Mouse (Mus musculus) heart, adult 2 months (tissue): ENCODE results near the gene Clcnka. TPM values are rescaled to one million over a fixed set of nuclear protein-coding genes. Genes with fewer than 3 reads are reported as not detected.

Experiments
- DNase-seq, 2 experiments: peaks; one replicate each; pipeline ENCODE4 v3.0.0; 2021
- H3K27ac ChIP-seq: fragments of 200-600 bp; 2 replicates; pipeline ENCODE4 v1.8.1; 2022
- H3K27me3 ChIP-seq: fragments of 200-500 bp; 2 replicates; pipeline ENCODE4 v1.6.1; 2012; ENCODE audit warnings: mild to moderate bottlenecking, low read length, inconsistent platforms, mixed read lengths; ENCODE audit not compliant: control insufficient read depth, insufficient read depth
- H3K36me3 ChIP-seq: fragments of 200-500 bp; 2 replicates; pipeline ENCODE4 v1.6.1; 2012; ENCODE audit warnings: low read length, inconsistent platforms; ENCODE audit not compliant: control insufficient read depth, insufficient read depth
- H3K4me1 ChIP-seq: fragments of 200-500 bp; 2 replicates; pipeline ENCODE4 v1.6.1; 2011; ENCODE audit warnings: low read length; ENCODE audit not compliant: control insufficient read depth, insufficient read depth
- H3K4me3 ChIP-seq: fragments of 200-600 bp; 2 replicates; pipeline ENCODE4 v1.8.1; 2022
- H3K79me2 ChIP-seq: fragments of 200-500 bp; replicated peaks from 2 replicates; pipeline ENCODE4 v1.6.1; 2012; ENCODE audit warnings: mild to moderate bottlenecking, inconsistent platforms, low read length, moderate library complexity, mixed read lengths; ENCODE audit not compliant: control insufficient read depth, insufficient read depth
- H3K9ac ChIP-seq: fragments of 200-500 bp; 2 replicates; pipeline ENCODE4 v1.6.1; 2012; ENCODE audit warnings: low read depth, mild to moderate bottlenecking, control low read depth, inconsistent platforms, low read length, mixed read lengths
- CTCF ChIP-seq: fragments of 200-600 bp; IDR thresholded peaks from 2 replicates; pipeline ENCODE4 v1.8.1; 2022; ENCODE audit warnings: antibody characterized with exemption, mild to moderate bottlenecking, moderate library complexity
- EP300 ChIP-seq: fragments of 200-500 bp; IDR thresholded peaks from 2 replicates; pipeline ENCODE4 v1.6.1; 2011; ENCODE audit warnings: low read depth, low read length, control low read depth; ENCODE audit not compliant: insufficient read depth
- POLR2A ChIP-seq: fragments of 200-500 bp; IDR thresholded peaks from 2 replicates; pipeline ENCODE4 v1.6.1; 2011; ENCODE audit warnings: mild to moderate bottlenecking, low read depth, low read length, control low read depth; ENCODE audit not compliant: insufficient read depth
- WGBS: fragments of 180-500 bp; shearing (Covaris S2); methylation state at CpG from one replicate; pipeline ENCODE4 v1.1.7; 2018; 5-methylcytosine and 5-hydroxymethylcytosine counted together
- intact Hi-C: fragments of 180-260 bp; cut with DNase I; formaldehyde crosslinking; loops from one replicate; pipeline ENCODE4 v1.15.1; 2025
- polyA plus RNA-seq: library from polyadenylated mRNA; depleted of rRNA; stranded (reverse); fragments of >200 nt; gene quantifications from 2 replicates; pipeline ENCODE4 v1.2.3, GENCODE M21; 2012
- total RNA-seq, 2 experiments: library from RNA; stranded (reverse); gene quantifications; 2 replicates each; pipeline ENCODE4 v1.2.3; 2021

Clcnka gene
- total and polyA plus RNA-seq, 3 experiments = 0.04 TPM; not detected in 2

DNA sequence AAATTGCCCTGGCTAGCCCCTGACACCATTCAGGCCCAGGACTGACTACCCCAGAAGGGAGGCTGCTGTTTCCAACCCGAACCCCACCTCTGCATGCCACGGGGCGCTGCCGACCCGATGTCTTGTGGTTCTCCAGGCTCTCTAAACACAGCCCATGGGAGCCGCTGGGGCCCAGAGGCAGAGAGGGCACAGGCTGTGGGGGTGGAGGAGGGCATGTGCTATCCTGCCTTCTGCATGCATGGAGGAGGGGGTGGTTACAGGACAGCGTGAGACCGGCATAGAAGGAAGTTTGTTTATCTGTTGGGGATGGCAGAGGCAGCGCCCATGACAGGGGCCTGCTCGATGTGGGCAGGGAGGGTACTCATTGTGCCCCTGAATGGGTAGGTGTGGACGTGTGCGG, 48.5 kb downstream of the Clcnka start:
- no peaks in the 10 kb centered on the region for H3K79me2 ChIP-seq
- no peaks in the 10 kb centered on the region for H3K27me3 ChIP-seq
- no peak for TF ChIP-seq POLR2A
- TF ChIP-seq EP300 = no peak
- no peak for TF ChIP-seq CTCF
- no peaks in the 10 kb centered on the region for H3K36me3 ChIP-seq
- peaks cover 8% of the 10 kb centered on the region for H3K4me1 ChIP-seq
- intact Hi-C loops = no loop called here
- WGBS = 91% methylated on average over 12 of the region's 12 CpGs
- no peak overlapping the region for H3K4me3 ChIP-seq
- no peak for DNase-seq
- H3K9ac ChIP-seq = no peak overlapping the region
- no peak overlapping the region for H3K27ac ChIP-seq

DNA sequence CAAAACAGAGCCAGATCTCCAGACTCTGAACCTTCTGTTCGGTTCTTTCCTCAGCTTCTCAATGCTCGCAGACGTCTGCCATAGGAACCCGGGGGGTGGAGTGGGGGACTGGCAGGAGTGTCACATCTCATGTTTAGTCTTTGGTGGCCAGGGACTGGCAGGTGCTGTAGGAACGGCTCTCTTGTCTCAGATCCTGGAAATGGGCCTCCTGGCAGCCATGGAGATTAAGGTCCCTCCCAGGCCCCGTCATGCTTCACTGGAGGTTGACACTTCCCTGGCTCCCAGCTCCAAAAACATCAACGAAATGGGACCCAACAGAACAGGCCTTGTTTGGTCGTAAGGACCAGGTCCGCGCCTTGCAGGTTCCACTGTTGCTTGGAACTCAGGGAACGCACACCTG, 49.9 kb downstream of the Clcnka start:
- Histone ChIP-seq H3K36me3 (no peaks in the 10 kb centered on the region), H3K79me2 (no peaks in the 10 kb centered on the region), H3K27me3 (no peaks in the 10 kb centered on the region), H3K4me3 (no peak overlapping the region), H3K27ac (no peak overlapping the region), H3K9ac (no peak overlapping the region), H3K4me1 (peaks cover 7% of the 10 kb centered on the region)
- WGBS = 81% methylated on average over 11 of the region's 11 CpGs
- no peak for DNase-seq
- TF ChIP-seq EP300 = no peak
- TF ChIP-seq POLR2A = no peak
- TF ChIP-seq CTCF = no peak
- intact Hi-C loops = no loop called here

DNA sequence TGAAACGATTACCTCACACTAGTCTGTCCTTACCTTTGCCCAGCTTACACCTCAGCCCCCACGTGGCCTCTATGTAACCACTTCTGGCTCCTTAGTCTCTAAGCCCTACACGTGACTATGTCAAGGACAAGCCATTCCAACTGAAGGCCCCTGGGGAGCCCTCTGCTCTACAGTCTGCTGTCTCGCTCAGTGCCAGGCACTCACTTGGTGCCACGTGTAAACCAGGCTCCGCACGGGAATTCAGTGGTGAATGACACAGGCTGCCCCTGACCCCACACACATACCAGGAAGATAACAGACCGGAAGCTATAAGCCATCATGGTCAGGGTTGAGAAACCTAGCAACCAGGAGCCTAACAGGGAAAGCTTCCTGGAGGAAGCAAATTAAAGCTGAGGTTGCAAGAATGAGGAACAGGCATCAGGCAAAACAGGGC, 51.1 kb downstream of the Clcnka start:
- 35% methylated on average over 8 of the region's 8 CpGs for WGBS
- no peak overlapping the region for H3K9ac ChIP-seq
- H3K79me2 ChIP-seq = no peaks in the 10 kb centered on the region
- no peak for DNase-seq
- H3K36me3 ChIP-seq = no peaks in the 10 kb centered on the region
- no peak overlapping the region for H3K27ac ChIP-seq
- H3K27me3 ChIP-seq = no peaks in the 10 kb centered on the region
- no peaks in the 10 kb centered on the region for H3K4me1 ChIP-seq
- no peak for TF ChIP-seq POLR2A
- TF ChIP-seq CTCF = no peak
- TF ChIP-seq EP300 = no peak
- intact Hi-C loops = no loop called here
- H3K4me3 ChIP-seq = no peak overlapping the region

DNA sequence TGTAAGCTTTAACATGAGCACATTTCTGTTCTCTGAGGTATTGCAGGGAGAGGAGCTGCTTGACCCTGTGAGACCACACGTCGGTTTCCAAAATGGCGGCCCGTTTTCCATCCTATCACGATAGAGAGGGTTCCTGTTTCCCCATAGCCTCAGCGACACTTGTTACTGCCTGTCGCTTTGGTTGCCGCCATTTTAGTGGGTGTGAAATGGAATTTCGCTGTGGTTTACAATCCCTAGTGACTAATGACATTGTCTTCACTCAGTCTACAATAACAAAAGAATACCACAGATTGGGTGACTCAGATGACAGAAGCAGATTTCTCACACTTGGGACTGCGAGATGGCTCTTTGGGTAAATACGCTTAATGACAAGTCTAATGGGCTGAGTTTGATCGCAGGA, 53.3 kb downstream of the Clcnka start:
- no peaks in the 10 kb centered on the region for H3K27me3 ChIP-seq
- no peak overlapping the region for H3K27ac ChIP-seq
- intact Hi-C loops = no loop called here
- no peak overlapping the region for H3K9ac ChIP-seq
- no peaks in the 10 kb centered on the region for H3K4me1 ChIP-seq
- 92% methylated on average over 12 of the region's 12 CpGs for WGBS
- H3K36me3 ChIP-seq = no peaks in the 10 kb centered on the region
- DNase-seq = no peak
- no peak for TF ChIP-seq POLR2A
- no peak for TF ChIP-seq EP300
- no peak for TF ChIP-seq CTCF
- no peaks in the 10 kb centered on the region for H3K79me2 ChIP-seq
- H3K4me3 ChIP-seq = no peak overlapping the region

DNA sequence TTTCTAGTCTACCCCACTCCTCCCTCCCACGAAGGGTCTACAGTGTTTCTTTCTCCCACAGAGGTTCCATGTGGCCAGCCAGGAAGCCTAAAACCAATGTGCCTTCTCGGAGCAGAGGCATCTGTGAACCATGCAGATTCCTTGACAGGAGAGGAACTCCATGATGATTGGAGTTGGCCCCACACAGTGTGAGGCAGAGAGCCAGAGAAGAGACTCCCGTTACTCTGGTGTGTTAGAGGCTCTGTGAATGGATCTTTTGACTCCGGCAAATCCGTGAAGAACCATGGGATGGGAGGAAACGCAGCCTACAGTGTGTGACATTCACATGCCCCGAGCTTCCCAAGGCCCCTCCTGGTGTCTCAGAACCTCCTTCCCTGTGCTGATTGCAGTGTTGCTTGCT, 55.0 kb downstream of the Clcnka start:
- H3K27me3 ChIP-seq = no peaks in the 10 kb centered on the region
- 57% methylated on average over 7 of the region's 7 CpGs for WGBS
- no peaks in the 10 kb centered on the region for H3K36me3 ChIP-seq
- no peak overlapping the region for H3K4me3 ChIP-seq
- no peak overlapping the region for H3K27ac ChIP-seq
- H3K4me1 ChIP-seq = no peaks in the 10 kb centered on the region
- H3K79me2 ChIP-seq = no peaks in the 10 kb centered on the region
- intact Hi-C loops = no loop called here
- TF ChIP-seq POLR2A (no peak), EP300 (no peak), CTCF (no peak)
- H3K9ac ChIP-seq = no peak overlapping the region
- no peak for DNase-seq

DNA sequence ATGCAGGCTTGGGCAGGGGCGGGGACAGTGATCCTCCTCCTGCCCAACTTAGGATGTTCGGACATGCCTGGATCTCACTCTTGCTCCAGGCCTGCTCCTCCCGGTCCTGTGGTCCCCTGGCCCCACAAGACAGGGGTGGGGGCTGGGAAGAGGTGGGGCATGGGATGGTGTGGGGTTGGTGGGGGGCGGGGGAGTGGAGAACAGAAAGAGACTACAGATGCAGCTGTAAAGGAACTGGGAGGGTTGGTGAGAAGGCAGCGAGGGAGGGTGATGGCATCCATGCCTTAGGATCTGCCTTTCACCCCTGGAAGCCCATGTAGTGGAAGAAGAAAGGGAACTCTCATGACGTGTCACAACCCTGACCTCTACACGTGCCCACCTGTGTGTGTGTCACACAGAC, 57.0 kb downstream of the Clcnka start:
- no peak for DNase-seq
- 78% methylated on average over 7 of the region's 7 CpGs for WGBS

More for the DNA sequence above, 57.0 kb downstream of the Clcnka start:
- TF ChIP-seq EP300 (no peak), CTCF (no peak), POLR2A (no peak)
- intact Hi-C loops = no loop called here
- Histone ChIP-seq H3K79me2 (no peaks in the 10 kb centered on the region), H3K36me3 (no peaks in the 10 kb centered on the region), H3K4me1 (no peaks in the 10 kb centered on the region), H3K27me3 (no peaks in the 10 kb centered on the region), H3K9ac (no peak overlapping the region), H3K27ac (no peak overlapping the region), H3K4me3 (no peak overlapping the region)
